Mouse (Mus musculus): ENCODE measurements around the gene Cmtm1. TPM values are rescaled to one million over a fixed set of nuclear protein-coding genes. Genes with fewer than 3 reads are reported as not detected.
A peak's percentile ranks its signal among the peaks of the same experiment; 100 is the strongest.
"Not testable (repeated sequence)": the region's sequence is repeated elsewhere in the genome, so short reads cannot be mapped to it uniquely, and the experiment has no call there.

Gene Cmtm1
- total RNA-seq (2018; cell fraction: chromatin; rRNA removed): not detected
- not detected for total RNA-seq (2018; cell fraction: cytosol; rRNA removed)
- total RNA-seq (2018; cell fraction: nucleus; rRNA removed): not detected
- not detected in 3 replicates for polyA plus RNA-seq (2018)

GRCm38 (mm10) chr8:104309441-104310155, at the start of gene Cmtm1, which contains the start of gene Gm45711:
Gene Cmtm1 (minus strand): TSS chr8:104310145.
Gene Gm45711 (minus strand): TSS chr8:104310081.
- H3K79me2 ChIP-seq (ENCODE audit: inconsistent target); H3K27ac ChIP-seq; H3K4me3 ChIP-seq (ENCODE audit: inconsistent target); H3K36me3 ChIP-seq (ENCODE audit: inconsistent target): not testable (repeated sequence)
- WGBS (ENCODE audit: missing documents): 89% methylated on average over 31 of the region's 36 CpGs

- WGBS (ENCODE audit: missing documents): 92% methylated on average over 3 of the region's 3 CpGs
Observed at GRCm38 (mm10) chr8:104358637-104359036, 48.7 kb upstream of the Cmtm1 start.

GRCm38 (mm10) chr8:104354504-104354903, 44.6 kb upstream of the Cmtm1 start:
- H3K36me3 ChIP-seq (ENCODE audit: inconsistent target): no peaks in the 10 kb centered on the region
- H3K27ac ChIP-seq: peak overlapping the region; percentile 39
- no peak overlapping the region for H3K4me3 ChIP-seq (ENCODE audit: inconsistent target)
- H3K79me2 ChIP-seq (ENCODE audit: inconsistent target): no peaks in the 10 kb centered on the region
- 87% methylated on average over 10 of the region's 10 CpGs for WGBS (ENCODE audit: missing documents)

More at GRCm38 (mm10) chr8:104358637-104359036, 48.7 kb upstream of the Cmtm1 start:
- no peak overlapping the region for H3K27ac ChIP-seq
- no peaks in the 10 kb centered on the region; the same call in 1 of the 2 replicates for H3K79me2 ChIP-seq (ENCODE audit: inconsistent target)
- no peak overlapping the region for H3K4me3 ChIP-seq (ENCODE audit: inconsistent target)
- no peaks in the 10 kb centered on the region for H3K36me3 ChIP-seq (ENCODE audit: inconsistent target)

- Histone ChIP-seq H3K36me3 (ENCODE audit: inconsistent target) (0 out of 2 replicates have a peak, but pooled peaks cover under 1% of the 10 kb centered on the region), H3K79me2 (ENCODE audit: inconsistent target) (no peaks in the 10 kb centered on the region), H3K27ac (no peak overlapping the region), H3K4me3 (ENCODE audit: inconsistent target) (no peak overlapping the region)
- 48% methylated on average over 5 of the region's 5 CpGs for WGBS (ENCODE audit: missing documents)
Observed at GRCm38 (mm10) chr8:104353186-104353585, 43.2 kb upstream of the Cmtm1 start.

GRCm38 (mm10) chr8:104350047-104350446, 40.1 kb upstream of the Cmtm1 start:
- H3K79me2 ChIP-seq (ENCODE audit: inconsistent target): peaks cover 3% of the 10 kb centered on the region; the same call in 1 of the 2 replicates
- no peak overlapping the region for H3K4me3 ChIP-seq (ENCODE audit: inconsistent target)
- no peak overlapping the region for H3K27ac ChIP-seq
- peaks cover 30% of the 10 kb centered on the region for H3K36me3 ChIP-seq (ENCODE audit: inconsistent target)
- WGBS (ENCODE audit: missing documents): 83% methylated on average over 13 of the region's 13 CpGs

- Histone ChIP-seq H3K27ac (no peak overlapping the region), H3K79me2 (ENCODE audit: inconsistent target) (peaks cover 12% of the 10 kb centered on the region; the same call in 1 of the 2 replicates), H3K36me3 (ENCODE audit: inconsistent target) (peaks cover 35% of the 10 kb centered on the region), H3K4me3 (ENCODE audit: inconsistent target) (no peak overlapping the region)
- WGBS (ENCODE audit: missing documents): 90% methylated on average over 5 of the region's 5 CpGs
Observed at GRCm38 (mm10) chr8:104348971-104349370, 39.0 kb upstream of the Cmtm1 start.

- 92% methylated on average over 12 of the region's 12 CpGs for WGBS (ENCODE audit: missing documents)
- no peak overlapping the region for H3K27ac ChIP-seq
- H3K79me2 ChIP-seq (ENCODE audit: inconsistent target): peaks cover 35% of the 10 kb centered on the region
- no peak overlapping the region for H3K4me3 ChIP-seq (ENCODE audit: inconsistent target)
- peaks cover 35% of the 10 kb centered on the region for H3K36me3 ChIP-seq (ENCODE audit: inconsistent target)
Observed at GRCm38 (mm10) chr8:104346706-104347105, 36.8 kb upstream of the Cmtm1 start.

GRCm38 (mm10) chr8:104344622-104345021, 34.7 kb upstream of the Cmtm1 start:
- Histone ChIP-seq H3K79me2 (ENCODE audit: inconsistent target) (peaks cover 44% of the 10 kb centered on the region), H3K36me3 (ENCODE audit: inconsistent target) (peaks cover 35% of the 10 kb centered on the region), H3K27ac (no peak overlapping the region), H3K4me3 (ENCODE audit: inconsistent target) (no peak overlapping the region)
- 76% methylated on average over 5 of the region's 5 CpGs for WGBS (ENCODE audit: missing documents)

- peaks cover 44% of the 10 kb centered on the region for H3K79me2 ChIP-seq (ENCODE audit: inconsistent target)
- peaks cover 35% of the 10 kb centered on the region for H3K36me3 ChIP-seq (ENCODE audit: inconsistent target)
- 31% methylated on average over 7 of the region's 7 CpGs for WGBS (ENCODE audit: missing documents)
- H3K4me3 ChIP-seq (ENCODE audit: inconsistent target): no peak overlapping the region
- peak overlapping the region; percentile 94 for H3K27ac ChIP-seq
Observed at GRCm38 (mm10) chr8:104343957-104344356, 34.0 kb upstream of the Cmtm1 start.

- H3K27ac ChIP-seq: peak overlapping the region; percentile 94
- H3K79me2 ChIP-seq (ENCODE audit: inconsistent target): peaks cover 44% of the 10 kb centered on the region
- peaks cover 27% of the 10 kb centered on the region for H3K36me3 ChIP-seq (ENCODE audit: inconsistent target)
- no peak overlapping the region for H3K4me3 ChIP-seq (ENCODE audit: inconsistent target)
- WGBS (ENCODE audit: missing documents): 78% methylated on average over 5 of the region's 5 CpGs
Observed at GRCm38 (mm10) chr8:104342426-104342825, 32.5 kb upstream of the Cmtm1 start.

GRCm38 (mm10) chr8:104341678-104342077, 31.7 kb upstream of the Cmtm1 start:
- H3K36me3 ChIP-seq (ENCODE audit: inconsistent target): peaks cover 21% of the 10 kb centered on the region
- peak overlapping the region; percentile 51 for H3K4me3 ChIP-seq (ENCODE audit: inconsistent target)
- 76% methylated on average over 6 of the region's 6 CpGs for WGBS (ENCODE audit: missing documents)

GRCm38 (mm10) chr8:104341106-104341561, 31.2 kb upstream of the Cmtm1 start:
- Histone ChIP-seq H3K27ac (peak overlapping the region; percentile 94), H3K79me2 (ENCODE audit: inconsistent target) (peaks cover 44% of the 10 kb centered on the region), H3K4me3 (ENCODE audit: inconsistent target) (peak overlapping the region; percentile 51), H3K36me3 (ENCODE audit: inconsistent target) (peaks cover 15% of the 10 kb centered on the region)
- 4% methylated on average over 22 of the region's 24 CpGs for WGBS (ENCODE audit: missing documents)

More at GRCm38 (mm10) chr8:104341678-104342077, 31.7 kb upstream of the Cmtm1 start:
- Histone ChIP-seq H3K27ac (peak overlapping the region; percentile 94), H3K79me2 (ENCODE audit: inconsistent target) (peaks cover 44% of the 10 kb centered on the region)

GRCm38 (mm10) chr8:104340233-104341105, 30.5 kb upstream of the Cmtm1 start:
- Histone ChIP-seq H3K79me2 (ENCODE audit: inconsistent target) (peaks cover 44% of the 10 kb centered on the region), H3K36me3 (ENCODE audit: inconsistent target) (peaks cover 8% of the 10 kb centered on the region), H3K4me3 (ENCODE audit: inconsistent target) (peak overlapping the region; percentile 51), H3K27ac (peak overlapping the region; percentile 94)
- 1% methylated on average over 49 of the region's 54 CpGs for WGBS (ENCODE audit: missing documents)

- WGBS (ENCODE audit: missing documents): 3% methylated on average over 6 of the region's 6 CpGs
- Histone ChIP-seq H3K27ac (peak overlapping the region; percentile 94), H3K79me2 (ENCODE audit: inconsistent target) (peaks cover 39% of the 10 kb centered on the region), H3K4me3 (ENCODE audit: inconsistent target) (peak overlapping the region; percentile 51), H3K36me3 (ENCODE audit: inconsistent target) (peaks cover 3% of the 10 kb centered on the region; the same call in 1 of the 2 replicates)
Observed at GRCm38 (mm10) chr8:104339983-104340232, 30.0 kb upstream of the Cmtm1 start.

All from macrophage (primary cell).